Mouse (Mus musculus): Measurements from ENCODE around the gene Slc6a6. TPM values are rescaled to one million over a fixed set of nuclear protein-coding genes. Genes with fewer than 3 reads are reported as not detected.

Gene Slc6a6
- polyA plus RNA-seq, 1 experiment = not detected

- 83% methylated on average over 6 of the region's 6 CpGs for WGBS
- Histone ChIP-seq H3K27ac (ENCODE audit: insufficient read depth, low read depth, low read length) (no peak overlapping the region), H3K4me3 (ENCODE audit: insufficient read depth, low read depth, low read length) (no peak overlapping the region), H3K4me1 (ENCODE audit: control insufficient read depth, insufficient read depth, low read length) (no peaks in the 10 kb centered on the region)
- TF ChIP-seq POLR2A (IDR thresholded peaks at IDR 0.05; ENCODE audit: insufficient read depth, low read depth, low read length) (no peak), CTCF (IDR thresholded peaks at IDR 0.05; ENCODE audit: insufficient read depth, low read depth, low read length) (no peak)
These were observed 18.6 kb upstream of the Slc6a6 start for GRCm38 (mm10) chr6:91665267-91665666.

- Histone ChIP-seq H3K27ac (ENCODE audit: insufficient read depth, low read depth, low read length) (no peak overlapping the region), H3K4me3 (ENCODE audit: insufficient read depth, low read depth, low read length) (no peak overlapping the region), H3K4me1 (ENCODE audit: control insufficient read depth, insufficient read depth, low read length) (no peaks in the 10 kb centered on the region)
- WGBS = 87% methylated on average over 3 of the region's 3 CpGs
- no peak for TF ChIP-seq CTCF (IDR thresholded peaks at IDR 0.05; ENCODE audit: insufficient read depth, low read depth, low read length)
- TF ChIP-seq POLR2A (IDR thresholded peaks at IDR 0.05; ENCODE audit: insufficient read depth, low read depth, low read length) = no peak
These were observed 17.7 kb upstream of the Slc6a6 start for GRCm38 (mm10) chr6:91665990-91666700.

GRCm38 (mm10) chr6:91667141-91667540 lies 16.7 kb upstream of the Slc6a6 start:
- H3K4me3 ChIP-seq (ENCODE audit: insufficient read depth, low read depth, low read length) = no peak overlapping the region
- WGBS = 90% methylated on average over 4 of the region's 4 CpGs
- TF ChIP-seq POLR2A (IDR thresholded peaks at IDR 0.05; ENCODE audit: insufficient read depth, low read depth, low read length) (no peak), CTCF (IDR thresholded peaks at IDR 0.05; ENCODE audit: insufficient read depth, low read depth, low read length) (no peak)
- H3K4me1 ChIP-seq (ENCODE audit: control insufficient read depth, insufficient read depth, low read length) = no peaks in the 10 kb centered on the region
- no peak overlapping the region for H3K27ac ChIP-seq (ENCODE audit: insufficient read depth, low read depth, low read length)

- Histone ChIP-seq H3K27ac (ENCODE audit: insufficient read depth, low read depth, low read length) (no peak overlapping the region), H3K4me3 (ENCODE audit: insufficient read depth, low read depth, low read length) (no peak overlapping the region), H3K4me1 (ENCODE audit: control insufficient read depth, insufficient read depth, low read length) (no peaks in the 10 kb centered on the region)
- TF ChIP-seq POLR2A (IDR thresholded peaks at IDR 0.05; ENCODE audit: insufficient read depth, low read depth, low read length) (no peak), CTCF (IDR thresholded peaks at IDR 0.05; ENCODE audit: insufficient read depth, low read depth, low read length) (no peak)
- 55% methylated on average over 5 of the region's 5 CpGs for WGBS
These were observed 15.6 kb upstream of the Slc6a6 start for GRCm38 (mm10) chr6:91668276-91668675.

- no peak overlapping the region for H3K27ac ChIP-seq (ENCODE audit: insufficient read depth, low read depth, low read length)
- no peak overlapping the region for H3K4me3 ChIP-seq (ENCODE audit: insufficient read depth, low read depth, low read length)
- no peaks in the 10 kb centered on the region for H3K4me1 ChIP-seq (ENCODE audit: control insufficient read depth, insufficient read depth, low read length)
- no peak for TF ChIP-seq POLR2A (IDR thresholded peaks at IDR 0.05; ENCODE audit: insufficient read depth, low read depth, low read length)
- TF ChIP-seq CTCF (IDR thresholded peaks at IDR 0.05; ENCODE audit: insufficient read depth, low read depth, low read length) = no peak
- 63% methylated on average over 4 of the region's 4 CpGs for WGBS
These were observed 14.6 kb upstream of the Slc6a6 start for GRCm38 (mm10) chr6:91669270-91669669.

- Histone ChIP-seq H3K4me3 (ENCODE audit: insufficient read depth, low read depth, low read length) (no peak overlapping the region), H3K27ac (ENCODE audit: insufficient read depth, low read depth, low read length) (no peak overlapping the region), H3K4me1 (ENCODE audit: control insufficient read depth, insufficient read depth, low read length) (no peaks in the 10 kb centered on the region)
- TF ChIP-seq POLR2A (IDR thresholded peaks at IDR 0.05; ENCODE audit: insufficient read depth, low read depth, low read length) (no peak), CTCF (IDR thresholded peaks at IDR 0.05; ENCODE audit: insufficient read depth, low read depth, low read length) (no peak)
- WGBS = 83% methylated on average over 6 of the region's 6 CpGs
These were observed 13.6 kb upstream of the Slc6a6 start for GRCm38 (mm10) chr6:91670224-91670623.

GRCm38 (mm10) chr6:91674757-91675350 lies 9.0 kb upstream of the Slc6a6 start:
- peaks cover 12% of the 10 kb centered on the region for H3K4me1 ChIP-seq (ENCODE audit: control insufficient read depth, insufficient read depth, low read length)
- no peak overlapping the region for H3K27ac ChIP-seq (ENCODE audit: insufficient read depth, low read depth, low read length)
- no peak overlapping the region for H3K4me3 ChIP-seq (ENCODE audit: insufficient read depth, low read depth, low read length)
- TF ChIP-seq POLR2A (IDR thresholded peaks at IDR 0.05; ENCODE audit: insufficient read depth, low read depth, low read length) = no peak
- TF ChIP-seq CTCF (IDR thresholded peaks at IDR 0.05; ENCODE audit: insufficient read depth, low read depth, low read length) = no peak
- 60% methylated on average over 5 of the region's 5 CpGs for WGBS

GRCm38 (mm10) chr6:91678506-91679094 lies 5.3 kb upstream of the Slc6a6 start:
- WGBS = 44% methylated on average over 12 of the region's 12 CpGs
- TF ChIP-seq CTCF (IDR thresholded peaks at IDR 0.05; ENCODE audit: insufficient read depth, low read depth, low read length) (no peak), POLR2A (IDR thresholded peaks at IDR 0.05; ENCODE audit: insufficient read depth, low read depth, low read length) (no peak)
- H3K27ac ChIP-seq (ENCODE audit: insufficient read depth, low read depth, low read length) = peak overlapping the region; percentile 1; the same call in 1 of the 2 replicates
- H3K4me3 ChIP-seq (ENCODE audit: insufficient read depth, low read depth, low read length) = no peak overlapping the region; the same call in 1 of the 2 replicates
- H3K4me1 ChIP-seq (ENCODE audit: control insufficient read depth, insufficient read depth, low read length) = peaks cover 15% of the 10 kb centered on the region

- WGBS = 39% methylated on average over 10 of the region's 10 CpGs
- no peak overlapping the region; the same call in 1 of the 2 replicates for H3K4me3 ChIP-seq (ENCODE audit: insufficient read depth, low read depth, low read length)
- H3K27ac ChIP-seq (ENCODE audit: insufficient read depth, low read depth, low read length) = peak overlapping the region; percentile 1; the same call in 1 of the 2 replicates
- H3K4me1 ChIP-seq (ENCODE audit: control insufficient read depth, insufficient read depth, low read length) = peaks cover 16% of the 10 kb centered on the region
- no peak for TF ChIP-seq POLR2A (IDR thresholded peaks at IDR 0.05; ENCODE audit: insufficient read depth, low read depth, low read length)
These were observed 4.7 kb upstream of the Slc6a6 start for GRCm38 (mm10) chr6:91679095-91679577.

Data from olfactory bulb, adult 2 months (tissue).